Mouse (Mus musculus) embryonic facial prominence, embryonic 13.5 days (tissue): ENCODE results near the gene Gpi1. TPM values are rescaled to one million over a fixed set of nuclear protein-coding genes. Genes with fewer than 3 reads are reported as not detected.

ENCODE experiments used
- ATAC-seq: fragments of 200-750 bp; cut with Nextera tagmentation; 2 replicates; pipeline ENCODE4 v1.8.0; 2017; ENCODE audit warnings: low read depth; ENCODE audit not compliant: insufficient number of reproducible peaks, insufficient read depth, low FRiP score, low TSS enrichment
- H3K27ac ChIP-seq: fragments of 300-500 bp; sonication (generic); 2 replicates; pipeline ENCODE4 v1.5.1; 2015; ENCODE audit warnings: moderate library complexity, mild to moderate bottlenecking, inconsistent platforms
- H3K27me3 ChIP-seq: fragments of 300-500 bp; sonication (generic); 2 replicates; pipeline ENCODE4 v1.6.1; 2015; ENCODE audit warnings: mild to moderate bottlenecking, inconsistent platforms
- H3K36me3 ChIP-seq: fragments of 300-500 bp; sonication (generic); 2 replicates; pipeline ENCODE4 v1.6.1; 2015; ENCODE audit warnings: mild to moderate bottlenecking, inconsistent platforms
- H3K4me1 ChIP-seq: fragments of 300-500 bp; sonication (generic); 2 replicates; pipeline ENCODE4 v1.6.1; 2015; ENCODE audit warnings: inconsistent platforms
- H3K4me2 ChIP-seq: fragments of 300-500 bp; sonication (generic); 2 replicates; pipeline ENCODE4 v1.6.1; 2015; ENCODE audit warnings: moderate library complexity, mild to moderate bottlenecking, inconsistent platforms
- H3K4me3 ChIP-seq: fragments of 300-500 bp; sonication (generic); 2 replicates; pipeline ENCODE4 v1.5.1; 2015; ENCODE audit warnings: mild to moderate bottlenecking, inconsistent platforms
- H3K9ac ChIP-seq: fragments of 300-500 bp; sonication (generic); 2 replicates; pipeline ENCODE4 v1.6.1; 2015; ENCODE audit warnings: mild to moderate bottlenecking, inconsistent platforms
- H3K9me3 ChIP-seq: fragments of 300-500 bp; sonication (generic); 2 replicates; pipeline ENCODE4 v1.6.1; 2016; ENCODE audit warnings: inconsistent platforms
- WGBS: fragments of 180-500 bp; shearing (Covaris S2); methylation state at CpG from one replicate; pipeline ENCODE4 v1.1.7; 2015; ENCODE audit warnings: mixed read lengths; 5-methylcytosine and 5-hydroxymethylcytosine counted together
- polyA plus RNA-seq: library from polyadenylated mRNA; unstranded; fragments of >200 nt; fragmentation: Nextera tagmentation; extraction: Ambion mirVana; gene quantifications from 2 replicates; pipeline ENCODE4 v1.2.1, GENCODE M21; 2015

Gene Gpi1
- 221 and 235 TPM in 2 replicates for polyA plus RNA-seq

GRCm38 (mm10) chr7:34230116-34230515, at the start of gene Gpi1:
TSS of gene Gpi1 (minus strand) at chr7:34230336.
- peak; percentile 66 for ATAC-seq
- H3K4me3 ChIP-seq = peak within 1 kb of the TSS; percentile 73
- peak within 1 kb of the TSS; percentile 86 for H3K27ac ChIP-seq
- H3K9ac ChIP-seq = peak within 1 kb of the TSS; percentile 81
- H3K36me3 ChIP-seq = peaks cover 26% of the 10 kb centered on the region
- H3K4me1 ChIP-seq = peaks cover 41% of the 10 kb centered on the region
- 2% methylated on average over 39 of the region's 39 CpGs for WGBS
- H3K9me3 ChIP-seq = no peaks in the 10 kb centered on the region
- no peaks in the 10 kb centered on the region for H3K27me3 ChIP-seq
- H3K4me2 ChIP-seq = peak within 1 kb of the TSS; percentile 83

- 98% methylated on average over 2 of the region's 2 CpGs for WGBS
- Histone ChIP-seq H3K9ac (no peak overlapping the region), H3K36me3 (peaks cover 9% of the 10 kb centered on the region; the same call in 1 of the 2 replicates), H3K27me3 (no peaks in the 10 kb centered on the region), H3K4me3 (no peak overlapping the region), H3K4me2 (no peak overlapping the region), H3K9me3 (no peaks in the 10 kb centered on the region), H3K4me1 (0 out of 2 replicates have a peak, but pooled peaks cover 2% of the 10 kb centered on the region), H3K27ac (no peak overlapping the region)
- no peak for ATAC-seq
These were observed 47.5 kb upstream of the Gpi1 start for GRCm38 (mm10) chr7:34277656-34278055.

- Histone ChIP-seq H3K4me1 (0 out of 2 replicates have a peak, but pooled peaks cover 4% of the 10 kb centered on the region), H3K36me3 (peaks cover 9% of the 10 kb centered on the region; the same call in 1 of the 2 replicates), H3K9me3 (no peaks in the 10 kb centered on the region), H3K4me3 (no peak overlapping the region), H3K27me3 (no peaks in the 10 kb centered on the region), H3K4me2 (no peak overlapping the region), H3K27ac (no peak overlapping the region), H3K9ac (no peak overlapping the region)
- ATAC-seq = no peak
- 92% methylated on average over 3 of the region's 3 CpGs for whole genome bisulfite sequencing
These were observed 45.9 kb upstream of the Gpi1 start for GRCm38 (mm10) chr7:34276066-34276465.

GRCm38 (mm10) chr7:34272465-34272864, 42.3 kb upstream of the Gpi1 start:
- Histone ChIP-seq H3K36me3 (peaks cover 6% of the 10 kb centered on the region; the same call in 1 of the 2 replicates), H3K9ac (no peak overlapping the region), H3K4me2 (no peak overlapping the region), H3K27ac (no peak overlapping the region), H3K4me1 (peaks cover 10% of the 10 kb centered on the region), H3K9me3 (no peaks in the 10 kb centered on the region), H3K27me3 (no peaks in the 10 kb centered on the region), H3K4me3 (no peak overlapping the region)
- 52% methylated on average over 4 of the region's 4 CpGs for WGBS
- no peak for ATAC-seq

GRCm38 (mm10) chr7:34268463-34268862, 38.3 kb upstream of the Gpi1 start:
- H3K36me3 ChIP-seq = no peaks in the 10 kb centered on the region
- no peaks in the 10 kb centered on the region for H3K27me3 ChIP-seq
- no peaks in the 10 kb centered on the region for H3K9me3 ChIP-seq
- peaks cover 10% of the 10 kb centered on the region for H3K4me1 ChIP-seq
- 0 out of 2 replicates have a peak overlapping the region, but pooled peaks have one; percentile 44 for H3K27ac ChIP-seq
- H3K9ac ChIP-seq = no peak overlapping the region
- no peak overlapping the region for H3K4me2 ChIP-seq
- WGBS = 48% methylated on average over 1 of the region's 1 CpGs
- no peak overlapping the region for H3K4me3 ChIP-seq
- ATAC-seq = no peak

- no peaks in the 10 kb centered on the region for H3K27me3 ChIP-seq
- peaks cover 7% of the 10 kb centered on the region; the same call in 1 of the 2 replicates for H3K36me3 ChIP-seq
- H3K4me3 ChIP-seq = no peak overlapping the region
- no peak overlapping the region for H3K27ac ChIP-seq
- H3K4me1 ChIP-seq = peaks cover 6% of the 10 kb centered on the region
- H3K9ac ChIP-seq = no peak overlapping the region
- H3K4me2 ChIP-seq = no peak overlapping the region
- no peak for ATAC-seq
- H3K9me3 ChIP-seq = no peaks in the 10 kb centered on the region
These were observed 36.3 kb upstream of the Gpi1 start for GRCm38 (mm10) chr7:34266421-34266820.

- H3K4me1 ChIP-seq = peaks cover 6% of the 10 kb centered on the region
- WGBS = 59% methylated on average over 5 of the region's 5 CpGs
- H3K36me3 ChIP-seq = peaks cover 8% of the 10 kb centered on the region; the same call in 1 of the 2 replicates
- no peak overlapping the region for H3K9ac ChIP-seq
- H3K9me3 ChIP-seq = no peaks in the 10 kb centered on the region
- no peak overlapping the region for H3K27ac ChIP-seq
- H3K4me2 ChIP-seq = no peak overlapping the region
- no peak overlapping the region for H3K4me3 ChIP-seq
- H3K27me3 ChIP-seq = no peaks in the 10 kb centered on the region
- no peak for ATAC-seq
These were observed 35.8 kb upstream of the Gpi1 start for GRCm38 (mm10) chr7:34265876-34266346.

- Histone ChIP-seq H3K9ac (no peak overlapping the region), H3K27ac (no peak overlapping the region), H3K36me3 (peaks cover 8% of the 10 kb centered on the region; the same call in 1 of the 2 replicates), H3K4me3 (no peak overlapping the region), H3K4me1 (peaks cover 8% of the 10 kb centered on the region), H3K27me3 (no peaks in the 10 kb centered on the region), H3K4me2 (no peak overlapping the region), H3K9me3 (no peaks in the 10 kb centered on the region)
- 86% methylated on average over 5 of the region's 5 CpGs for WGBS
- no peak for ATAC-seq
These were observed 33.3 kb upstream of the Gpi1 start for GRCm38 (mm10) chr7:34263437-34263836.

GRCm38 (mm10) chr7:34258407-34258806, 28.3 kb upstream of the Gpi1 start:
- H3K36me3 ChIP-seq = peaks cover 34% of the 10 kb centered on the region

GRCm38 (mm10) chr7:34257279-34257678, 27.1 kb upstream of the Gpi1 start:
- no peak for ATAC-seq
- Histone ChIP-seq H3K4me3 (no peak overlapping the region), H3K4me1 (peaks cover 11% of the 10 kb centered on the region; the same call in 1 of the 2 replicates), H3K9me3 (no peaks in the 10 kb centered on the region), H3K9ac (no peak overlapping the region), H3K36me3 (peaks cover 31% of the 10 kb centered on the region), H3K27me3 (no peaks in the 10 kb centered on the region), H3K27ac (no peak overlapping the region), H3K4me2 (no peak overlapping the region)
- WGBS = 76% methylated on average over 9 of the region's 9 CpGs

More at GRCm38 (mm10) chr7:34258407-34258806, 28.3 kb upstream of the Gpi1 start:
- H3K4me1 ChIP-seq = peaks cover 11% of the 10 kb centered on the region; the same call in 1 of the 2 replicates
- H3K27ac ChIP-seq = peak overlapping the region; percentile 24; the same call in 1 of the 2 replicates
- WGBS = 20% methylated on average over 1 of the region's 1 CpGs
- H3K9me3 ChIP-seq = no peaks in the 10 kb centered on the region
- H3K27me3 ChIP-seq = no peaks in the 10 kb centered on the region
- H3K4me2 ChIP-seq = no peak overlapping the region
- no peak for ATAC-seq
- H3K4me3 ChIP-seq = no peak overlapping the region
- no peak overlapping the region for H3K9ac ChIP-seq

- no peak overlapping the region for H3K9ac ChIP-seq
- H3K4me3 ChIP-seq = no peak overlapping the region
- H3K4me2 ChIP-seq = no peak overlapping the region
- WGBS = 88% methylated on average over 1 of the region's 1 CpGs
- H3K27me3 ChIP-seq = no peaks in the 10 kb centered on the region
- H3K4me1 ChIP-seq = peaks cover 15% of the 10 kb centered on the region; the same call in 1 of the 2 replicates
- peak overlapping the region; percentile 22; the same call in 1 of the 2 replicates for H3K27ac ChIP-seq
- H3K9me3 ChIP-seq = no peaks in the 10 kb centered on the region
- no peak for ATAC-seq
- peaks cover 27% of the 10 kb centered on the region for H3K36me3 ChIP-seq
These were observed 25.8 kb upstream of the Gpi1 start for GRCm38 (mm10) chr7:34255916-34256315.

GRCm38 (mm10) chr7:34255137-34255536, 25.0 kb upstream of the Gpi1 start:
- Histone ChIP-seq H3K4me1 (peaks cover 15% of the 10 kb centered on the region; the same call in 1 of the 2 replicates), H3K9ac (no peak overlapping the region), H3K27ac (no peak overlapping the region), H3K4me2 (no peak overlapping the region), H3K27me3 (no peaks in the 10 kb centered on the region), H3K36me3 (peaks cover 30% of the 10 kb centered on the region), H3K4me3 (no peak overlapping the region), H3K9me3 (no peaks in the 10 kb centered on the region)
- ATAC-seq = no peak
- WGBS = 74% methylated on average over 3 of the region's 3 CpGs
